In the genomic region with DNA sequence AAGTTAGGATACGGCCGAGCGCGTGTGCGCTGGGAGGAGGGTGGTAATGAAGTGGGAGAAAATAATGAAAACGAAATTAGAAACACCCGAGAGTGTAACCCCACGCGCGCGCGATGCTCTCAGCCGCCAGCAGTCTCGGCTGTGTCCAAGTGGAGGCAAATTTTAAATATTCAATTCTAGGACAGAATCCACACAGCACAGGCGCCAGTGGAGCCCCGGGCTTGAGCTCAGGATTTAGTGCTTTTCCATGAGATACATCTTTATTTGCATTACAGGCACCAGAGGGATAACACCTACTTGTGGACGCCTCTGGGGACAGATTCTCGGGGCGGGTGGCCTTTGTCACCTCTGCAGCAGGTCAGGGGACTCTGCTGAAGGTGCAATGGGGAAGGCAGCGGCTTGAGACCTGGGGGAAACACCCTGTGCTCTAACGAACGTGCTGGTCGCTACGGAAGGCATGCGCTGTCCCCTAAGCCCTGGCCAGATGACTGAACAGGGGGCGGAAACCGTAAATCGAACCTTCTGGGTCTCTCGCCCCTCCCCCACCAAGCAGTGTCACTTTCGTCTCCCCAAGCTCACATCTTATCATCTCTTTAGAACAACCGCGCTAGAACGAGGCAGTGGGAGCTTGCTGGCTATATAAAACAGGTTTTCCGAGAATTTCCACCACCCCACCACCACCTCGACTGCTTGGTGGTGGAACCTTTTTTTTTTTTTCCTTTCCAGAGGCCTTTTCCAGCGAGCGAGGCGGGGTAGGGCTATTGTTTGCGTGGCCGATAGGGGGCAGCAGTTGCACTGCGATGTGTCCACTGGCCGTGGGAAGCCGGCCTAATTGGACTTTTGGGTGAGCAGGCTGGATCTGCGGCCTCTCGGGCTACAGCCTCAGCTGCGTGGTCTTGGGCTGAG, we compare ENCODE assay signal across 8 mouse cellular contexts.
DNase-seq lines count a peak whose midpoint lies in the region; ATAC-seq lines count a peak whose summit lies in the region.

No protein-coding gene starts in this region.

- no peaks in the 10 kb centered on the region for H3K27me3 ChIP-seq in midbrain, embryonic 11.5 days (ENCODE audit: control insufficient read depth, insufficient read depth, low read length)

- DNase-seq in adrenal gland, adult 2 months: peak; percentile 91
- DNase-seq in embryo, embryonic 11.5 days (ENCODE audit: low read depth, low spot score): peak; percentile 83
- DNase-seq in heart, adult 11 months: peak; percentile 98
- DNase-seq in kidney, adult 11 months: peak; percentile 77
- DNase-seq in left cerebral cortex, postnatal 4 days: peak; percentile 92
- peak; percentile 99 for DNase-seq in midbrain, embryonic 11.5 days (ENCODE audit: low spot score, missing footprints)
- peak; percentile 84 for DNase-seq in right cerebral cortex, postnatal 4 days
- peak; percentile 90 for DNase-seq in yolk sac, embryonic 10.5 days (ENCODE audit: low spot score)

- H3K27ac ChIP-seq in midbrain, embryonic 11.5 days (ENCODE audit: low read depth, low read length): 0 out of 2 replicates have a peak overlapping the region, but pooled peaks have one; percentile 40

- no peaks in the 10 kb centered on the region for H3K9me3 ChIP-seq in midbrain, embryonic 11.5 days (ENCODE audit: control insufficient read depth, low read length)

- H3K4me3 ChIP-seq in midbrain, embryonic 11.5 days (ENCODE audit: low read depth, low read length): peak overlapping the region; percentile 63

- intact Hi-C loops in left cerebral cortex, postnatal 4 days (cut with DNase I): loop anchor here (2.0 to 10.0 kb wide), 4 partner anchors 97 to 205 kb away; a partner anchor contains a TSS

- no peaks in the 10 kb centered on the region for H3K36me3 ChIP-seq in midbrain, embryonic 11.5 days (ENCODE audit: control insufficient read depth, insufficient read depth, low read length)

- H3K4me1 ChIP-seq in midbrain, embryonic 11.5 days (ENCODE audit: control insufficient read depth, insufficient read depth, low read length): peaks cover 2% of the 10 kb centered on the region; the same call in 1 of the 2 replicates

- peak; percentile 70 for ATAC-seq in midbrain, embryonic 11.5 days (ENCODE audit: low FRiP score)

- H3K9ac ChIP-seq in midbrain, embryonic 11.5 days (ENCODE audit: low read length): peak overlapping the region; percentile 79

- WGBS in midbrain, embryonic 11.5 days: under 1% methylated on average over 46 of the region's 46 CpGs

- H3K4me2 ChIP-seq in midbrain, embryonic 11.5 days: peak overlapping the region; percentile 94

Comparison
In these comparisons a context has a peak if more than half of its experiments do, and no peak if none do; other contexts are left out.
1. Peak in every context shown above with its lines: DNase-seq, ATAC-seq, H3K4me3 ChIP-seq and H3K27ac ChIP-seq.